In genomic region chr2:4413596-4414335, GRCm38 (mm10) we compare ENCODE assay signal across 12 mouse cellular contexts.
A peak's percentile ranks its signal among the peaks of the same experiment; 100 is the strongest.
DNase-seq lines count a peak whose midpoint lies in the region; ATAC-seq lines count a peak whose summit lies in the region.
"Had no signal": no experiment of that assay in that cellular context is flagged by ENCODE, and none has a peak within 500 bp of the region (broad histone marks: within the 10 kb centered on the region; RNA-seq: fewer than 3 reads in every experiment).

No protein-coding gene starts in this region.

- H3K4me1 ChIP-seq in hindbrain, embryonic 15.5 days (replicated peaks) = peaks cover 52% of the 10 kb centered on the region
- H3K4me1 ChIP-seq in hindbrain, embryonic 12.5 days = peaks cover 40% of the 10 kb centered on the region
- H3K4me1 ChIP-seq in midbrain, embryonic 13.5 days (replicated peaks) = peaks cover 44% of the 10 kb centered on the region
- peaks cover 20% of the 10 kb centered on the region for H3K4me1 ChIP-seq in midbrain, embryonic 16.5 days (ENCODE audit: control insufficient read depth, insufficient read depth, low read length)
- H3K4me1 ChIP-seq in limb, embryonic 13.5 days = peaks cover 52% of the 10 kb centered on the region

- no peak overlapping the region for H3K4me3 ChIP-seq in hindbrain, embryonic 15.5 days
- H3K4me3 ChIP-seq in hindbrain, embryonic 12.5 days = no peak overlapping the region
- H3K4me3 ChIP-seq in midbrain, embryonic 13.5 days (replicated peaks) = no peak overlapping the region
- H3K4me3 ChIP-seq in midbrain, embryonic 16.5 days (ENCODE audit: low read depth, low read length) = no peak overlapping the region
- H3K4me3 ChIP-seq in limb, embryonic 13.5 days = no peak overlapping the region

- peak; percentile 53 to 63 for DNase-seq in cerebellum, postnatal 10 days
- DNase-seq in cerebellum, adult 9-11 months = no peak
- no peak for DNase-seq in right cerebral cortex, postnatal 10 days (ENCODE audit: low spot score in 2 of 2)
- DNase-seq: cerebellum, adult 8-10 months; right cerebral cortex, postnatal 4 days had no signal

- H3K36me3 ChIP-seq in hindbrain, embryonic 15.5 days = no peaks in the 10 kb centered on the region
- no peaks in the 10 kb centered on the region for H3K36me3 ChIP-seq in hindbrain, embryonic 12.5 days
- H3K36me3 ChIP-seq in midbrain, embryonic 13.5 days = no peaks in the 10 kb centered on the region
- H3K36me3 ChIP-seq in midbrain, embryonic 16.5 days (ENCODE audit: control insufficient read depth, insufficient read depth, low read length) = no peaks in the 10 kb centered on the region
- no peaks in the 10 kb centered on the region; the same call in 1 of the 2 replicates for H3K36me3 ChIP-seq in limb, embryonic 13.5 days

- 77% methylated on average over 16 of the region's 16 CpGs for WGBS in hindbrain, embryonic 15.5 days
- WGBS in hindbrain, embryonic 12.5 days = 87% methylated on average over 16 of the region's 16 CpGs
- WGBS in midbrain, embryonic 13.5 days = 93% methylated on average over 16 of the region's 16 CpGs
- 83% methylated on average over 16 of the region's 16 CpGs for WGBS in midbrain, embryonic 16.5 days
- WGBS in limb, embryonic 13.5 days = 72% methylated on average over 16 of the region's 16 CpGs

- H3K4me2 ChIP-seq in hindbrain, embryonic 15.5 days = no peak overlapping the region
- no peak overlapping the region for H3K4me2 ChIP-seq in hindbrain, embryonic 12.5 days (replicated peaks)
- no peak overlapping the region for H3K4me2 ChIP-seq in midbrain, embryonic 13.5 days (replicated peaks)
- no peak overlapping the region for H3K4me2 ChIP-seq in midbrain, embryonic 16.5 days (ENCODE audit: low read length)
- no peak overlapping the region for H3K4me2 ChIP-seq in limb, embryonic 13.5 days (replicated peaks)

- no peaks in the 10 kb centered on the region for H3K27me3 ChIP-seq in hindbrain, embryonic 15.5 days
- no peaks in the 10 kb centered on the region for H3K27me3 ChIP-seq in hindbrain, embryonic 12.5 days
- no peaks in the 10 kb centered on the region for H3K27me3 ChIP-seq in midbrain, embryonic 13.5 days
- H3K27me3 ChIP-seq in midbrain, embryonic 16.5 days (ENCODE audit: control insufficient read depth, insufficient read depth, low read depth, low read length) = no peaks in the 10 kb centered on the region
- H3K27me3 ChIP-seq in limb, embryonic 13.5 days = no peaks in the 10 kb centered on the region

- H3K9ac ChIP-seq in hindbrain, embryonic 15.5 days = no peak overlapping the region
- H3K9ac ChIP-seq in hindbrain, embryonic 12.5 days = no peak overlapping the region
- H3K9ac ChIP-seq in midbrain, embryonic 13.5 days (replicated peaks) = no peak overlapping the region
- H3K9ac ChIP-seq in midbrain, embryonic 16.5 days (ENCODE audit: low read depth, low read length) = no peak overlapping the region
- H3K9ac ChIP-seq in limb, embryonic 13.5 days = no peak overlapping the region

- ATAC-seq in hindbrain, embryonic 15.5 days (ENCODE audit: low FRiP score, low read depth) = 0 out of 2 replicates have a peak, but pooled peaks have one; percentile 10
- no peak for ATAC-seq in hindbrain, embryonic 12.5 days (ENCODE audit: low FRiP score)
- peak; percentile 41; the same call in 1 of the 2 replicates for ATAC-seq in midbrain, embryonic 13.5 days
- no peak for ATAC-seq in midbrain, embryonic 16.5 days
- no peak for ATAC-seq in limb, embryonic 13.5 days (ENCODE audit: low FRiP score, low read depth)
- ATAC-seq: CD4-positive, CD25-positive, alpha-beta regulatory T cell, adult 4 months; intestine, postnatal 0 days had no signal

- no peaks in the 10 kb centered on the region for H3K9me3 ChIP-seq in hindbrain, embryonic 15.5 days
- H3K9me3 ChIP-seq in hindbrain, embryonic 12.5 days (replicated peaks) = no peaks in the 10 kb centered on the region
- no peaks in the 10 kb centered on the region for H3K9me3 ChIP-seq in midbrain, embryonic 13.5 days
- H3K9me3 ChIP-seq in midbrain, embryonic 16.5 days (replicated peaks; ENCODE audit: control insufficient read depth, low read length, poor library complexity, severe bottlenecking) = no peaks in the 10 kb centered on the region
- no peaks in the 10 kb centered on the region for H3K9me3 ChIP-seq in limb, embryonic 13.5 days

- peak overlapping the region; percentile 45 for H3K27ac ChIP-seq in hindbrain, embryonic 15.5 days (replicated peaks)
- no peak overlapping the region; the same call in none of the 2 replicates for H3K27ac ChIP-seq in hindbrain, embryonic 12.5 days
- H3K27ac ChIP-seq in midbrain, embryonic 13.5 days = peak overlapping the region; percentile 51
- no peak overlapping the region for H3K27ac ChIP-seq in midbrain, embryonic 16.5 days (ENCODE audit: low read length)
- peak overlapping the region; percentile 0; the same call in 1 of the 2 replicates for H3K27ac ChIP-seq in limb, embryonic 13.5 days

Comparison
In these comparisons a context has a peak if more than half of its experiments do, and no peak if none do; other contexts are left out.
1. DNase-seq: peak in cerebellum, postnatal 10 days (2 of 2); none in cerebellum, adult 9-11 months (single experiment) and right cerebral cortex, postnatal 10 days (0 of 2).
2. ATAC-seq: peak in hindbrain, embryonic 15.5 days (single experiment) and midbrain, embryonic 13.5 days (single experiment); none in hindbrain, embryonic 12.5 days (single experiment), midbrain, embryonic 16.5 days (single experiment) and limb, embryonic 13.5 days (single experiment).
3. H3K27ac ChIP-seq: peak in hindbrain, embryonic 15.5 days (single experiment), midbrain, embryonic 13.5 days (single experiment) and limb, embryonic 13.5 days (single experiment); none in hindbrain, embryonic 12.5 days (single experiment) and midbrain, embryonic 16.5 days (single experiment).